Mouse (Mus musculus) 3T3-L1 (cell line): Measurements from ENCODE around the gene Cd300lf.

ENCODE experiments used
- DNase-seq: peaks from one replicate; pipeline ENCODE4 v3.0.0-alpha.2; 2015; ENCODE audit warnings: low read depth, low spot score

The Cd300lf gene

DNA sequence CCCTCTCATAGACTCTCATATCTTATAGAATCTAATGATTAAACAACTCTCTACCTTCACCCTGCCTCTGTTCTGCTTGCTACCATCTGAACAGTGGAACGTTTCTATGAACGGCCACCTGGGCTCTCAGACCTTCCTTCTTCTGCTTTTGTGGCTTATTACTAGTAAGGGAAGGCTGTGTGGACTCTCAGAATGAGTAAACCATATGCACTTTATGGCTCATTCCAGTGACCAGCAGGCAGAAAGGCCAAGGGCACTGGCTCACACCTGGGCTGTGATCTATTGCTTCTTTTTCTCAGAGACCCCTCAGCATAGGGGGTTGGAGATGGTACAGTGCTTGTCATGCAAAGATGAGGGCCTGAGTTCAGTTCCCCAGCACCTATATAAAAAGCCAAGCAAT is 27.2 kb downstream of the Cd300lf start:
- no peak for DNase-seq

GRCm38 (mm10) chr11:115104769-115105563 is 28.8 kb downstream of the Cd300lf start:
- no peak for DNase-seq

- peak; percentile 5 for DNase-seq
These were observed 30.1 kb downstream of the Cd300lf start for GRCm38 (mm10) chr11:115103470-115104413.

DNA sequence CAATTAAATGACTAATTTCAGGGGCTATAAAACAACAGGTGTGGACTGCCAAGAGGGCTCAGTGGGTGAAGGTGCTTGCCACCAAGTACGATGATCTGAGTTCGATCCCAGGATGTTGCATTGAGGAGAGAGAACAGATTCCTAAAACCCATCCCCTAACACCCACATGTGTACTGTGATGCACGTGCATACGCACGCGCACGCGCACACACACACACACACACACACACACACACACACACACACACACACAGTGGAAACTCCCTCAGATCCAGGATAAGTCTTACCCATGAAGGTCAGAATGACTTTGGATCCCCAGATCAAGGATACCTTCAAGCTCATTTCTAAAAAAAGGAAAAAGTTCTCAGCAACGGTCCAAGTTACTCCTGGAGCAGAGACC is 31.7 kb downstream of the Cd300lf start:
- DNase-seq: no peak

DNA sequence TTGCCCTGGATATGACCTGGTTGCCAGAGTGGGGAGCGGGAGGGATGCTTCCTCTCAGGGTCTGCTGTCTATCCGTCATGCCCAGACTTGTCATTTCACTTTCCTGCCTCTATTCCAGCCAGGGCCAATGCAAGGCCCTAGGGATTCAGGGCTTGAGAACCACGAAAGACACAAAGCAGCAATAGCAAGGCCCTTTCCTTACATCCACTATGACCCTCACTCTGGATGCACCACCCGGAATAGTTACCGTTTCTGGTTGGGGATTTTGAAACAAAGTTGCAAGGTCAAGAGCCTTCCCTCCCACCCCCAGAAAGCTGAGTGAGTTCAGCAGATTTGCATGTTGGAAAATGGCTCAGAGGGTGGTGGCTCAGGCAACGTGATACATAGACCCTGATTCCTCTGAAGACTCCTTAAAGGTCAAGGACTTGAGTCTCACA is 32.2 kb downstream of the Cd300lf start:
- DNase-seq: no peak

DNA sequence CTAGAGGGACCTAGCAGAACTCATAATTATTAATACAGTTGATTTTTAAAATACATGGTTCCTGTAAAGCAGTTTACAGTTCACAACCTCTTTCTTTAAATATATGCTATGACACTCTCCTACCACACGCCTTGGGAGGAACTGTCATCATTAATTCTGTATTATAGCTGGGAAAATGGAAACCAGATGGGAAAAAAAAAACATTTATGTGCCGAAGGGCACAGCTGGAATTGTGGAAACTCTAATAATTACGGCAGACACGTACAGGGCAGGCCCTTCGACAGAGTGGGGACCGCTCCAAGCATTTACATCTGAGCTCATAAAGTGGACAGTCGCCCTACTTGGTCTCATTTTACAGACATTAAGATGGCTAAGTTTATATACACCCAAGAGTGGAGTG is 33.1 kb downstream of the Cd300lf start:
- DNase-seq: peak; percentile 17

DNA sequence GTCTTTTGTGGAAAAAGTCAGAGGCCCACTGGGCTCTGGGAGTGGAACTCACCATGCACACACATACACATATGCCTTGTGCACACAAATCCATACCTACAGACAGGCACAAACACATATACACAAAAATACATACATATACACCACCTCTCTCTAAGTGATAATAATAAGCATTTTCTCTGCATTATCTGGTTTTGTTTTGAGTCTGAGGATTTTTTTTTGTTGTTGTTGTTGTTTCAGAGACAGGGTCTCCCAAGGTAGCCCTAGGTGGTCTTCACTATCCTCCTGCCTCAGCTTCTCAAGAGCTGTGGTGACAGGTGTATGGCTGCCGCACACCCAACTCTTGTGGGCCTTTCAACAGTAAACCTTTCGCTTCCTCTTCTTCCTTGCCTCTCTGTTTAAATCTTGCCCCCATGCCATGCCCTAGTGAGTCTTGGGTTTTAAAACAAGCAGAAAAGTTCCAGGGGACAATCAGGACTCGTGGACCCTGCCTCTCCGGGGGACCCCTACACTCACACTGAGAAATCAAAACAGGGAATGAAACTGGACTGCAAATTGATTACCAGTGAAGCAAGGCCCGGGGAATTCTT is 33.7 kb downstream of the Cd300lf start:
- no peak for DNase-seq

DNA sequence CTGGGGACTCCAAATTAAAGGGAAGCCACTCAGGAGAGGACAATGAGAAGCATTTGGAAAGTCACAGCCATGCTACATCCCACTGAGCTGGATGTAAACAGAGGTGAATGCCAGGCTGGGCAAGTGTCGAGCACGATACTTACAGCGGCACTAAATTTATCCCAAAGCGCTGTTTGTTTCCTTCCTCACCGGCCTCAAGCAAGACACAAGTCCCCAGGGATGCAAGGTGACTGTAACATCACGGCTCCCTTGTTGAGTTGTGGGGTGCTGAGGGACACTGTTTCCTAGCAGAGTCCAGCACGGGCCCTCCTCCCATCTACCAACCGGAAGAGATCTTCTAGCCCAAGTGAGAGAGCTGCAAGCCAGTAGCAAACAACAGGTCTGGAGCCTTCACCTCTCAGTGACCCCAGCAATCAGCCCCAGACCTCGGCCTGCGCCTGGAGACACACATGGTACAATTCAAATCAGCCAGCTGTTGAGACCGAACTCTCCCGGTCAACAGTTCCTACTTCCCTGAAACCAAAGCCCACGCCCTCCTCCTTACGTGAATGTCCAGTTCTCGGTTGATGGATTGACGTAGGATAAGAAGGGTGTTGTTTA is 34.5 kb downstream of the Cd300lf start:
- DNase-seq: no peak

GRCm38 (mm10) chr11:115098203-115098932 is 35.4 kb downstream of the Cd300lf start:
- DNase-seq: no peak

GRCm38 (mm10) chr11:115092140-115092539 is 41.7 kb downstream of the Cd300lf start:
- no peak for DNase-seq

DNA sequence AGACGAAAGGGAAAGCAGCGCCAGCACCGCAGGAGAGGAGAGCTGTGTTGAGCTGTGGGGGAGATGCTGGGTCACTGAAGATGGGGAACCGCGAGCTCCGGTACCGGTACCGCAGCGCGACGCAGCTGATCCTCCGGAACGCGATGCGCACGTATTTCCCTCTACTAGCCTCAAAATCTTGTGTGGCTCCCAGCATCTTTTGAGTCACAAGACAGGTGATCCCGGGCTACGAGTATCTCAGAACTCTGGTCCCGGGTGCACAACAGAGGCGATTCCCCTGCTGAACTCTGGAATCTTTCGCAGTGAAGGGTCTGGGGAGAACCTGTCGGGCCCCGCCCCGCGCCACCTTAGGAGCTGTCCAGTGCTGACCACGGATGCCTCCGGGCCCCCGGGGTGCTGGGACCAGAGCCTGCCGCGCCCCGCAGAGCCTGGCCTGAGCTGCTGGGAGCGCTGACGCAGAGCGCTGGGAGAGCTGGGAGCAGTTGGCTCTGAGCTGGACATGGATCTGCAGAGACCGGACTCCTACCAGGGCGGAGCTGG is 42.4 kb downstream of the Cd300lf start, which contains the start of gene Rab37:
Gene Rab37 (plus strand): TSS at position 70 of the 540 bp plus-strand sequence.
- DNase-seq: no peak

- no peak for DNase-seq
These were observed 43.9 kb downstream of the Cd300lf start for GRCm38 (mm10) chr11:115089853-115090252.

DNA sequence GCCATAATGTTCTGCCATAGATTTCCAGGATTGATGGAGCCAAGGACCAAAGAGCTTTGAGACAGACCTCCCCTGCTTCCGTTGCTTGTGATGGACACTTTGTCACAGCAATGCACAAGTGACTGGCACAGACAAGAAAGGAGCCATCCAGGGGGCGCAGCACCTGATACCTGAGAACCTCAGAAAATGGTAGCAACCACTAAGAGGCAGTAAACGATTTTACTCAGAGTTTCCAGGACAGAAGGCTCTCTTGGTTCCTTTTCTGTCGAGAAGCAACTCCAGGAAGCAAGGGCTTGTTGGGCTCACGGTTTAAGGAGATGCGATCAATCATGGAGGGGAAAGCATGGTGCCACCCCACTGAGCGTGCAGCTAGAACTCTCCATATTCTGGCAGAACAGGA is 47.6 kb downstream of the Cd300lf start:
- DNase-seq: no peak

- DNase-seq: no peak
These were observed 48.7 kb downstream of the Cd300lf start for GRCm38 (mm10) chr11:115085064-115085463.

DNA sequence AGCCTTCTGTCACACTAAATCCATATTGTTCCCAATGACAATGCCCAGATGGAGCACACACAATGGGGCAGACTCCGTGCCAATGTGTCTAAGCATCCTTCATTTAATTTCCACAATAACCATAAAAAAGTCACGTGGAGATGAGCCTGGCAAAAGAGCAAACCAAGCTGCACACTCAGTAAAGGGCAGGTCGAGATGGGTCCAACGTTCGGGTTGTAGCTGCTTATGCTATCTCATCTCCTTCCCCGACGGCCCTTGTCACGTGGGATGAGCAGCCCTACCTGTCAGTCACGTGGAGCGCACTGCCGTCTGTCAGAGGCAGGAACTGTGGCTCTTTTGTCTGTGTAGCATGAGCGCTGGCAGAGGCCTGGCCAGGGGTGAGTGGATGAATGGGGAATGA is 49.2 kb downstream of the Cd300lf start:
- DNase-seq: no peak

- DNase-seq: peak; percentile 86
These were observed 50.2 kb downstream of the Cd300lf start for GRCm38 (mm10) chr11:115083376-115084139.

DNA sequence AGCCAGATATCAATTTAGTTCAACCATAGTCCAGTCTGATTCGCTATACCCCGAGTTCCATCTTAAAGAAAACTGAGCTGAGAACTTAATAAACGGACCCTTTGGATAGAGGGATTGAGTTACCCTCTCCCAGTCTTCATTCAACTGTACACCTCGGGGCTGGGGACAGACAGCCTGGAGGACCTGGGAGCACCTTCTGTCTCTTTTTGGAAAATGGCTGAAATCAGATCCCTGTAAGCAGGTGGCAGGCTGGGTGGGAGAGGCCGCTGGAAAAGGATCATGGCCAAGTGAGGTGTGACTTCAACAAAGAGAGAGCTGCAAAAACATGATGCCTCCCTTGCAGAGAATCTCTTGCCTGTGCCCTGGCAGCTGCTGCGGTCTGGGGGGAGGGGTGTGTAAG is 51.6 kb downstream of the Cd300lf start:
- no peak for DNase-seq

- DNase-seq: no peak
These were observed 52.4 kb downstream of the Cd300lf start for GRCm38 (mm10) chr11:115081373-115081772.

DNA sequence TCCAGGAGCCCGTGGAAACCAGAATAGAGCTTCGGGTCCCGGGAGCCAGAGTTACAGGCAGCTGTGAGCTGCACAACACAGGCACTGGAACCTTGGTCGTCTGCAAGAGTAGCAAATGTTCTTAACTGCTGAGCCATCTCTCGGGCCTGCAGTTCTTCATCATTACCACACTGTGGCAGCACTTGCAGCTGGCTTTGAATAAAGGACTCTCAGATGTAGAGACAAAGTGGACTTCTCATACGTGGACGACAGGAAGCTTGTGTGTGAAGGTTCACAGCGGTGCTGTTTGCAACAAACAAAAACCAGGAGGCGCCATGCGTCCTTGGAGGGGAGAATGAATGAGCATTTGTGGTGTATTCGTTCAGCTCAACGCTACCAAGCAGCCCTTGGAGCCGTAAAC is 52.9 kb downstream of the Cd300lf start:
- peak; percentile 78 for DNase-seq

DNA sequence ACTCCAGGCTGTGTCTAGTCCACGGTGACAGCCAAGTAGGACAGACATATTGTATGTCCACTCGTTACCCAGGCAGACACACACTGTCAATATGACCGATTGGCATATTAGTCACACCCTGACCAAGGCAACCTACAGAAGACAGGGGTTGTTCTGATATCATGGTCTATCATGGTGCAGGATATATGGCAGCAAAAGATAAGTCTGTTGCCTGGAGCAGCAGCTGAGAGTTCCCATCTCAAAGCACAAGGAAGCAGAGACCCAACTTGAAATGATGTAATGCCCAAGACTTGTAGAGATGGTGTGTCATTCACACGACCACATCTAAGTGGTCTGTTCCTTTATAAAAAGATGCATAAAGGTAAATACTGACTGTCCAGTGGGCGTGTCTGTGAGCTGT is 55.1 kb downstream of the Cd300lf start:
- no peak for DNase-seq
